Mouse (Mus musculus) spleen, adult 2 months (tissue): ENCODE results near the gene Plekha5.

Experiments
- CTCF ChIP-seq: fragments of 200-500 bp; IDR thresholded peaks from 2 replicates; pipeline ENCODE4 v1.5.1; 2011; ENCODE audit warnings: mild to moderate bottlenecking, inconsistent platforms; ENCODE audit not compliant: insufficient read depth, insufficient read length, insufficient replicate concordance; ENCODE audit errors: extremely low read depth
- POLR2A ChIP-seq: fragments of 200-500 bp; IDR thresholded peaks from 2 replicates; pipeline ENCODE4 v1.6.1; 2011; ENCODE audit warnings: low read depth, low read length, inconsistent platforms

DNA sequence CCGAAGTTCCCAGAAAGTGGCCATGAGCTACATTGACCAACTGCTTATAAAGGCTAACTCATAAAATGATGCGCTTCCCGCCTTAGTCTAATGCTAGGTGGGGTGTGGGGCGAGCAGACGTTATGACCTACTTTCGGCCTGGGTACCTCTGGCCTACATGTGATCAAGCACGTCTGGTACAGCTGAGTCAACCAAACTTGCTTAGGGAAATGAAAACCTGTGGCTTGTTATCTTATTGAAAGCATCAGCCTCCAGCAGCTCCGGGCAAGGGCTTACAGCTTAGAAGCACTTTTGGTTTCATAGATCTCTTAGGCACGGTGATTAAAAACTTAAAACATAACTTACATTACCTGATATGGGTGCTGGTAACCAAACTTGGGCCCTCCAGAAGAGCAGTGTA is 174.7 kb downstream of the Plekha5 start:
- TF ChIP-seq CTCF: no peak
- TF ChIP-seq POLR2A: no peak
